Mouse (Mus musculus): ENCODE measurements at regions not wholly inside any gene's neighbourhood (a gene's known extent, or its start where the extent isn't known, plus 50 kb on each side); places are given as distances from the start of the nearest gene placed in this dataset.

DNA sequence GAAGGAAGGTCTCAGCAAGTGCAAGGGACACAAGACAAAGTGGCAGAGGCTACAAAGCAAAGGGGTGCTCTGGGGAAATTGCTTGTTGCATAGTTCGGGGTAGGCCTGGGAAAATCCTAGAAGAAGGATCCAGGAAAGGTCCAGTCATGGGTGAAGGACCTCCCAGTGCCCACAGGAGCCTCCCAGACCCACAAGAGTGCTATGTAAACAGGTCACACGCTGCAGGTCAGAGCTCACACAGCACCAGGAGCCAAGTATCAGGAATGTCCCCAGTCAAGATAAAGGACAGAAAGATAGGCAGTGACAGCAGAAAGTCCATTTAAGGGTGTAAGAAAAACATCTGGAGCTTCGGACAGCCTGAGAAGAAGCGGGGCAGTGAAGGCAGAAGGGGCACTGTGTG is 103.6 kb upstream of the Smad3 start:
- TF ChIP-seq CTCF (conservative IDR thresholded peaks at IDR 0.05; ENCODE audit: low read length) (no peak), POU5F1 (IDR thresholded peaks at IDR 0.05; ENCODE audit: borderline replicate concordance, low read length) (no peak), NANOG (IDR thresholded peaks at IDR 0.05; ENCODE audit: borderline replicate concordance, low read length) (no peak)

Measured in E14TG2a.4 (cell line).